Mouse (Mus musculus) splenic B cell, adult 2 months (primary cell): ENCODE data around the gene Fam187b.
A peak's percentile ranks its signal among the peaks of the same experiment; 100 is the strongest.

Experiments
- DNase-seq: peaks from one replicate; pipeline ENCODE4 v3.0.0-alpha.2; 2011; ENCODE audit warnings: low read depth, low spot score
- H3K27me3 ChIP-seq: 2 replicates; pipeline ENCODE4 v1.6.1; 2012; ENCODE audit warnings: mild to moderate bottlenecking, low read length, moderate library complexity, mixed read lengths; ENCODE audit not compliant: control insufficient read depth, poor library complexity, insufficient read depth, severe bottlenecking
- H3K36me3 ChIP-seq: 2 replicates; pipeline ENCODE4 v1.6.1; 2012; ENCODE audit warnings: mild to moderate bottlenecking, low read length, moderate library complexity, mixed read lengths; ENCODE audit not compliant: control insufficient read depth, poor library complexity, insufficient read depth, severe bottlenecking

Gene Fam187b

GRCm38 (mm10) chr7:30971901-30972300, 1.7 kb upstream of the Fam187b start:
- H3K36me3 ChIP-seq = no peaks in the 10 kb centered on the region
- no peak for DNase-seq
- H3K27me3 ChIP-seq = no peaks in the 10 kb centered on the region

- Histone ChIP-seq H3K27me3 (no peaks in the 10 kb centered on the region), H3K36me3 (no peaks in the 10 kb centered on the region)
- no peak for DNase-seq
Measured at GRCm38 (mm10) chr7:30972426-30973250, 952 bp upstream of the Fam187b start.

GRCm38 (mm10) chr7:30973251-30973500, 414 bp upstream of the Fam187b start, which contains the start of gene Lsr:
TSS of gene Lsr (minus strand) at chr7:30973464.
- Histone ChIP-seq H3K27me3 (no peaks in the 10 kb centered on the region), H3K36me3 (no peaks in the 10 kb centered on the region)
- no peak for DNase-seq

- no peaks in the 10 kb centered on the region for H3K36me3 ChIP-seq
- no peaks in the 10 kb centered on the region for H3K27me3 ChIP-seq
Measured at GRCm38 (mm10) chr7:30981703-30982102, 8.1 kb downstream of the Fam187b start.

GRCm38 (mm10) chr7:30985357-30985756, 11.8 kb downstream of the Fam187b start:
- Histone ChIP-seq H3K36me3 (no peaks in the 10 kb centered on the region), H3K27me3 (no peaks in the 10 kb centered on the region)
- no peak for DNase-seq

More at GRCm38 (mm10) chr7:30981703-30982102, 8.1 kb downstream of the Fam187b start:
- no peak for DNase-seq

- Histone ChIP-seq H3K36me3 (no peaks in the 10 kb centered on the region), H3K27me3 (no peaks in the 10 kb centered on the region)
- DNase-seq = no peak
Measured at GRCm38 (mm10) chr7:30988519-30989162, 15.1 kb downstream of the Fam187b start.

- DNase-seq = no peak
- H3K36me3 ChIP-seq = no peaks in the 10 kb centered on the region
- H3K27me3 ChIP-seq = no peaks in the 10 kb centered on the region
Measured at GRCm38 (mm10) chr7:30992148-30992547, 18.6 kb downstream of the Fam187b start.

GRCm38 (mm10) chr7:30993986-30994385, 20.4 kb downstream of the Fam187b start:
- DNase-seq = no peak
- no peaks in the 10 kb centered on the region for H3K36me3 ChIP-seq
- no peaks in the 10 kb centered on the region for H3K27me3 ChIP-seq

- Histone ChIP-seq H3K27me3 (no peaks in the 10 kb centered on the region), H3K36me3 (no peaks in the 10 kb centered on the region)
- peak; percentile 34 for DNase-seq
Measured at GRCm38 (mm10) chr7:30996491-30996890, 22.9 kb downstream of the Fam187b start.

GRCm38 (mm10) chr7:31000505-31001020, 27.0 kb downstream of the Fam187b start:
- no peaks in the 10 kb centered on the region for H3K27me3 ChIP-seq
- peak; percentile 68 for DNase-seq
- H3K36me3 ChIP-seq = no peaks in the 10 kb centered on the region

GRCm38 (mm10) chr7:31002650-31003049, 29.1 kb downstream of the Fam187b start:
- Histone ChIP-seq H3K27me3 (no peaks in the 10 kb centered on the region), H3K36me3 (no peaks in the 10 kb centered on the region)
- peak; percentile 73 for DNase-seq

GRCm38 (mm10) chr7:31007775-31008174, 34.2 kb downstream of the Fam187b start:
- no peaks in the 10 kb centered on the region for H3K27me3 ChIP-seq
- no peaks in the 10 kb centered on the region for H3K36me3 ChIP-seq
- no peak for DNase-seq

- H3K27me3 ChIP-seq = no peaks in the 10 kb centered on the region
- no peaks in the 10 kb centered on the region for H3K36me3 ChIP-seq
- no peak for DNase-seq
Measured at GRCm38 (mm10) chr7:31008175-31008574, 34.6 kb downstream of the Fam187b start.

GRCm38 (mm10) chr7:31008889-31009288, 35.3 kb downstream of the Fam187b start:
- DNase-seq = no peak
- Histone ChIP-seq H3K27me3 (no peaks in the 10 kb centered on the region), H3K36me3 (no peaks in the 10 kb centered on the region)

GRCm38 (mm10) chr7:31012971-31013370, 39.4 kb downstream of the Fam187b start:
- no peak for DNase-seq
- no peaks in the 10 kb centered on the region for H3K36me3 ChIP-seq
- no peaks in the 10 kb centered on the region; the same call in 1 of the 2 replicates for H3K27me3 ChIP-seq
